Mouse (Mus musculus): ENCODE data around the gene Nr1d1.

Gene Nr1d1

DNA sequence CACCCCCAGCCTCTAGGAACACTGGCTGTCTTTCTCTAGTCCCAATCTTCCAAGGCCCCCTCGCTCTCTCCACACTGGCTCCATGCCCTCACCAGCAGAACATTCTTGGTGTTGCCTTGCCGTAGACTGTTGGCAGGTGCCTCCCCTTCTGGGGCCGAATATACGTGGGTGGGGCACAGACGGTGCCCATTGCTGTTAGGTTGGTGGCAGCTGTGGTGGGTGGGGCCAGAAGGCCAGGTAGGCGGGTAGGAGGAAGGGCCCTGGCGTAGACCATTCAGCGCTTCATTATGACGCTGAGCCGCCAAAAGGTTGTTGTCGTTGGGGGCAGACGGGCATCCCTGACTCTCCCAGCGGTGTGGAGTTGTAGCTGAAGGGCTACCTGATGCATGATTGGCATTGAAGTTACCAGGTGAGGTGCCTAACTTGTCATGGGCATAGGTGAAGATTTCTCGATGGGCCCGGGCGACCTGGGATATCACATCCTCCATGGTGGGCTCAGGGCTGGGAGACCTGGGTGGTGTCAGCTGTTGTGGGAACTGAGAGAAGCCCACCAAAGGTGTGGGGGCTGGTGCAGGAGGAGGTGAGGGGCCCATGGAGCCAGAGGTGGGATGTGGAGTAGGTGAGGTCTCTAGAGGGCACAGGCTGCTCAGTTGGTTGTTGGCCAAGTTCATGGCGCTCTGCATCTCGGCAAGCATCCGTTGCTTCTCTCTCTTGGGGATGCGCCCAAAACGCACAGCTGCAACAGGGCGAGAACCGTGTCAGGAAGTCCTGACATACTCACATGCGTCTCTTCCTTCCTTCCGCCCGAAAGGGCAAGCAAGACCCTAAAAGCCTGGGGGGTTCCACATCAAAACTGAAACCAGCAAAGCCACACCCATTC is 4.8 kb downstream of the Nr1d1 start:
- no peak for DNase-seq (ENCODE audit: inconsistent ontology term)

DNA sequence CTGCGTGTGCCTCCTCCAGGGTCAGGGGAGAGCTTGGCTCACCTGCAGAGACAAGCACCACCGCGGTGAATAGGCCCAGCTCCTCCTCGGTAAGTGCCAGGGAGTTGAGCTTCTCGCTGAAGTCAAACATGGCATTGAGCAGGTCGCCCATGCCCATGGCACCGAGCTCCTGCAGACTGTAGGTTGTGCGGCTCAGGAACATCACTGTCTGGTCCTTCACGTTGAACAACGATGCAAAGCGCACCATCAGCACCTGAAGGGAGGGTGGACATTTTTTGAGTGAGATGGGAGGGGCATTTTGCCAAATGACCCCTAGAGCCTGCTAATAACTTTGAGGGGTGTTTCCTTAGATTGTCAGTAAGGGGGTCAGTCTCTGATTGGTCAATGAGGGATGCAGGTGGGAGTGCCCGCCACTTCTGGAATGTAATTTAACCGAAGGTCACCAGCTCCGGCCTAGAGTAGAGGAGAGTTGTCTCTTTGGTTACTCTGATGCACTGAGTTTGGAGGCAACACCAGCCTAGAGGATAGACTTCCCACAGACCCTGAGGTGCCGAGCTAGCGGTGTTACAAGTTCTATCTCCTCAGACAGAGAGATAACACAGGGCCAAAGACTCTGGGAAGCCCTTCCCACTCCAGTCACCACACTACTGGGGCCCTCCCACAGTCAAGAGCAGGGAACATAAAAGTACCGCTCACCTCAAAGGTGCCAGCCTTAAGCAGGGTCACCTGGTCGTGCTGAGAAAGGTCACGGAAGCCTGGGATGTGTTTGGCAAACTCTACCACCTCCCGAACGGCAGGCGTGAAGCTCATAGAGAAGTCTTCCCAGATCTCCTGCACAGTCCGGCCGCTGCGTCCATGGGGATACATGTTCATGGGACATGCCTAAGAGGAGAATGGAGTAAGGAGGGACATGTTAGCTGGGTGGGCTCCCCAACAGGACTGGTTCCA is 5.9 kb downstream of the Nr1d1 start:
- no peak for DNase-seq (ENCODE audit: inconsistent ontology term)

DNA sequence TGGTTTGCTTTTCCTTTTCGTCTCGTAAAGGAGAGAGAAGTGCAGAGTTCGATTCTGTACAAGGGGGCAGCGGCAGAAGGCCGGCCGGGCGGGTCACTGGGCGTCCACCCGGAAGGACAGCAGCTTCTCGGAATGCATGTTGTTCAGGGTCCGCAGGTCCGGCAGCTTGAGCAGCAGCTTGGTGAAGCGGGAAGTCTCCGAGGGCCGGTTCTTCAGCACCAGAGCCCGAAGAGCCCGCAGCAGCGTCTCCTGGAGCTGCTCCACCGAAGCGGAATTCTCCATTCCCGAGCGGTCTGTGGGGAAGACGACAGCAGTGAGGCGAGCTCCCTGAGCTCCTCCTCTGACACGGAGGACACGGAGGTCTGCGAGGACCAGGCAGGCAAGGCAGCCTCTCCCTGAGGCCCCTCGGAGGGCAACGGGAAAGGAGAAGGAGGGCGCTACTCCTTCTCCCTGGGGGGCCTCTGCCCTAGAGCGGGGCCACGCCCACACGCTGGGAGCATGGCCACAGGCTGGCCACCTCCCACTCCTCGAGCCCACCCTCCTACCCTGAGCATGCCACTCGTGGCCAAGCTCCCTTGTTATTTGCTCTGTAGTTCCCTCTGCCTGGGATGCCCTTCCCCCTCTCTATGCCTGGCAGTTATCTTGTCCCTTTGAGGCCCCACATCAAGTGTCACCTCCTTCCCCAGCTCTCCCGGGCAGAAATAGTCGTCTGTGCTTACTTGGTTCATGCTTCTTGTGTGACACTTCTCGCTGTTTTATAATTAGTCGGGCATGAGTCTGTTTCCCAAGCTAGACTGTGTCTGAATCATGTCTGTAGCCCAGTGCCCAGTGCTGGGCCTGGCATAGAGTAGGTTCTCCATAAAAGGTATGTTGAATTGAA is 6.8 kb downstream of the Nr1d1 start:
- peak; percentile 54 for DNase-seq (ENCODE audit: inconsistent ontology term)

DNA sequence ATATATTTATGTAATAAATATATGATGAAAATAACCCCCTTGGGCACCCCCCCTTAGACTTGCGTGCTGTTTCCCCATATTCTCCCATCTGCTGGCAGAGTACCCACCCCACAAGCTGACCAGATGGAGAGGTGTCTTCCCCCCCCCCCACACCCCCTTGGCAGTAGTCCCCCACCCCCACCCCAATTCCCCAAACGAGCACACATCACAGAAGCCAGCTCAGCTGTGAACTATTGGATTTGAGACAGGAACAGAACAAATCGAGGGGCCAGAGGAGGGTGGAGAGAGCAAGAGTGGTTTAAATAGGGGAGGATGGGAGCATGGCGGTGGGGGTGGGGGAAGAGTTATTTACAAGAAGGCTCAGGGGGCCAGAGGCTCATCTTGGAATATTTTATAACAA is 7.4 kb downstream of the Nr1d1 start:
- DNase-seq (ENCODE audit: inconsistent ontology term) = no peak

DNA sequence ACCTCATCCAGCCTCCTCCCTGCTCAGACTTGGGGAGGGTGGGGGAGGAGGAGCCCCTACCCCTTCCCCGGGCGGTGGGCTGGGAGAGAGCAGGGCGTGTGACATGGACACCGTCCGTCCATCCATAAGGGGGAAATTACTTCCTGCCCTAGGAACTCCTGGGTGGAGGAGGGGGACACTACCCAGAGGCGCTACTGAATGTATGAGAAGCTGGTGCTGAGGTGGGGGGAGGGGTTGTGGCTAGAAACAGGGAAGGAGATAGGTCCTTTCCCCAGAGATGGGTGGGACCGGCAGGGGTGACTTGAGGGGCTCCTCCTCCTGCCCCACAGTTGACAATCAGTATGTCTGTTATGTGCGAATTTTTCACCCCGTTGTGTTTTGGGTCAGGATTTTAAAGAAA is 7.9 kb downstream of the Nr1d1 start:
- DNase-seq (ENCODE audit: inconsistent ontology term) = peak; percentile 84

DNA sequence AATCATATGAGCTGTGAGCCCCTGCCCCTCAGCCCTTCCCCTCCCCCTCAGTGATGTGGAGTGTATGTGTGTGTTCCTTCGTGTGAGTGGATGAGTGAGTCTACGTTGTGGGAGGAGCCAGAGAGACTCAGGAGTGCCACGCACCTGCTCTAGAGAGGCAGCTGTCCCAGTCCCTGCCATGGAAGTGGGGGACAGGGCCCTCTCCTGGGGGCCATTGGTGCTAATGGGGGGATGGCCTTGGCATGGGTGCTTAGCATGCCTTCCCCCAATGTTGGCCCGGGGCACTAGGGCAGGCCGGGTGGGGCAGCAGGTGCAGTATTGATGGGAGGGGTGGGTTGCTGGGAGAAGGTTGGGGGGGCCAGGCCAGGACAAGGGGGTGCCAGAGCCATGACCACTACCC is 8.3 kb downstream of the Nr1d1 start:
- no peak for DNase-seq (ENCODE audit: inconsistent ontology term)

DNA sequence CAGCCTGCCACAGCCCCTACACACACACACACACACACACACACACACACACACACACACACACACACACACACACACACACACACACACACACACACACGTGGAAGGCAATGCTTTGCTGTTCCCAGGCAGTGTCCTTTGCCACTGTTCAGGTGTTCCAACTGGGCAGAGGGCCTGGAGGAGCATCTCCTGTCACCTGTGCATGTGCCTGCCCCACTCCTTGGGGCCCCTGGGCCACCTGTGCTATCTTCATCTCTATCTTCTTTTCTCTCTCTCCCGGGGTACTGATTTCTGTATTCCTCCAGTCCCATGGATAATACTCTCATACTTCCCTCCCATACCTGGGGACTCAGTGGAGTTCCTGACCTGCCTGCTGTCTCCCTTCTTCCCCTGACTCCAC is 8.8 kb downstream of the Nr1d1 start:
- no peak for DNase-seq (ENCODE audit: inconsistent ontology term)

DNA sequence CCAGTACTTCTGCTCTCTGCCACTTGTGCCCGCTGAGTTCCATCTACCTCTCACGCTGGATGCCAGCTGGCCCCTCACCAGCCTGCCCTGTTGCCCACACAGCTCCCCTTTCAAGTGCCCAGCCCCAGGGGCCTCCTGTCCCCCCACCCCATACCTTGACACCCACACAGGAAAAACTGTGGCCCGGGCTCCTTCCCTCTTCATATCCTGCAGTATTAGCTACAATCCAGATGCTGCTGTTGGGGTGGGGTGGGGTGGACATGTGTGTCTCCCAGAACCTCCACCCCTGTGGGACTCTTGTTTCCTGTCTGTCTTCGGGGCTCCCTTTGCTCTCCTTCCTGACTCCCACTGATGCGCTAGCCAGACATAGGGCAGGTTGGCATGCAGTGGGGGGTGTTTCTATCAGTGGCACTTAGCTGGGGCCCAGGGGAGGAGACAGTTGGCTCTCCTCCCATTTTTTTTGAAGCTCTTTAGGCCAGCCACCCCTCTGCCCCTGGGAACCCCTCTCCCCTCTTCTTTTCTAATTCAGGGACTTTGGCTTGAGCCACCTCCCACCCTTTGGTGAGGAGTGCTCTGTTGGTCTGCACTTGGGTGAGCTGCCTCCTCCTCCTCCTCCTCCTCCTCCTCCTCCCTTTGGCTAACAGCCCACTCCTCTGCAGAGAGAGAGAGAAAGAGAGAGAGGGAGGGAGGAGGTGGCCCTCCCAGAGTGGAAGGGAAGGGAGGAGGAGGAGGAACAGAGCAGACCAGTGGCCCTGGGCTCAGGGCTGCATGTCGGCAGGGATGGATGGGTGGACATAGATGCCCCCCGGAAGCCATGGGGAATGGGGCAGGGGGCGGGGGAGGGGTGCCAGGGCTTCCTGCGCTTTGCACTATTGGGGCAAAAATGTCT is 9.5 kb downstream of the Nr1d1 start:
- DNase-seq (ENCODE audit: inconsistent ontology term) = no peak

DNA sequence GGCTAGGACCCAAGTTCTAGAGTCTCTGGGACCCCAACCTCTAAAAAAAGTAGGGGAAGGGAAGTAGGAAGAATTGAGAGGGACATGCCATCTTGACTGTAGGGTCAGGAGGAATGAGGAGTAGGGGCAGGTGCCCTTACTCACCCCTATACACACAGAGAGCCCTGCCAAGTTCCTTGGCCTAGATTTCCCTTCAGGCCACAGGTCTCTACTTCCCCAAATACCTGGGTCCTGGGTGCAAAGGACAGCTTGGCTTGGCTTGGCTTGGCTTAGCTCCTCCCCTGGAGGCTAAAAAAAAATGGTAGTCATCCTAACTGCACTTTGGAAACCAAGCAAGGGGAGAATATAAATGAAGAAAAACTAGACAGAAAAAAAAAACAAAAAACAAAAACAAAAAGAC is 10.4 kb downstream of the Nr1d1 start:
- DNase-seq (ENCODE audit: inconsistent ontology term) = no peak

DNA sequence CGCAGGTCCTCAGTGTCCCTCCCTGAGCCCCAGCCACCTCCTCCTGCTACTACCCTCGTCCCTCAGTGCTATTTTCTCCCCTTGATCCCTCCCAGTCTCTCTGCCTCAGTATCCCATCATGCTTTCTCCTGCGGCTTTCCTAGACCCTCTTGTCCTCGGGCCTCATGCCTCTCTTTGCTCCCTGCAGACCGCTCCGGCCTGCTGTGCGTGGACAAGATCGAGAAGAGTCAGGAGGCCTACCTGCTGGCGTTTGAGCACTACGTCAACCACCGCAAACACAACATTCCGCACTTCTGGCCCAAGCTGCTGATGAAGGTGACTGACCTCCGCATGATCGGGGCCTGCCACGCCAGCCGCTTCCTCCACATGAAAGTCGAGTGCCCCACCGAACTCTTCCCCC is 11.0 kb downstream of the Nr1d1 start:
- no peak for DNase-seq (ENCODE audit: inconsistent ontology term)

DNA sequence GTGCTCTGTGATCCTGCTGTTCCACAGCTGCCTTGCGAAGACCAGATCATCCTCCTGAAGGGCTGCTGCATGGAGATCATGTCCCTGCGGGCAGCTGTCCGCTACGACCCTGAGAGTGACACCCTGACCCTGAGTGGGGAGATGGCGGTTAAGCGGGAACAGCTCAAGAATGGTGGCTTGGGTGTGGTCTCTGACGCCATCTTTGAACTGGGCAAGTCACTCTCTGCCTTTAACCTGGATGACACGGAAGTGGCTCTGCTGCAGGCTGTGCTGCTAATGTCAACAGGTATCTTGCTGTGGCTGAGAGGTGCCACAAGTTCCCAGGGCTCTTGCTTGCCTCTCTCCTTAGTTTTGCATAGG is 11.7 kb downstream of the Nr1d1 start:
- no peak for DNase-seq (ENCODE audit: inconsistent ontology term)

DNA sequence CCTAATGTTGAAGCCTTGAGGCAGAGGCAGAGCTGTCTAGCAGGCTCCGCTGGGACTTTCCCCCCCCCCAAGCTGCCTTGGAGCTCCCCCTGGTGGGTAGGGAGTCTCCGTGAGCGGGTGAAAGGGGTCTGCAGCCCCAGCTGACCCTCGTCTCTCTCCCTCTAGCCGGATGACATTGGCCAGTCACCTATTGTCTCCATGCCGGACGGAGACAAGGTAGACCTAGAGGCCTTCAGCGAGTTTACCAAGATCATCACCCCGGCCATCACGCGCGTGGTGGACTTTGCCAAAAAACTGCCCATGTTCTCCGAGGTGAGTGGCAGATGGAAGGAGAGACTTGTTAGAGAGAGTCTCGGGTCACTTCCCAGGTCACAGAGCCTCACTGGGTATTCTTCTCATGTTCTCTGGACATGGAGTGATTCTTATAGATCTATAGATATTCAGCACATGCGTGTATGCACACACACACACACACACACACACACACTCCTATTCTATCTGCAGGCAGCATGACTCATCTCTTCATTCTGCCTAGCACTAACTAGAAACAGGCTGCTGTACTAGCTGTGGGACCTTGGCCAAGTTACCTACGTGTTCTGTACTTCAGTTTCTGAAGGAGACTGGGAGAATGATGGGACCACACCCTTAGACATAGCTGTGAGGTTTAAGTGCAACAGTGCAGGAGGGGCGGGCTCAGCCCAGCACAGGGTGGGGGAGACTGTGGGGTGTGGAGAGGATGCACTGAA is 12.2 kb downstream of the Nr1d1 start:
- no peak for DNase-seq (ENCODE audit: inconsistent ontology term)

DNA sequence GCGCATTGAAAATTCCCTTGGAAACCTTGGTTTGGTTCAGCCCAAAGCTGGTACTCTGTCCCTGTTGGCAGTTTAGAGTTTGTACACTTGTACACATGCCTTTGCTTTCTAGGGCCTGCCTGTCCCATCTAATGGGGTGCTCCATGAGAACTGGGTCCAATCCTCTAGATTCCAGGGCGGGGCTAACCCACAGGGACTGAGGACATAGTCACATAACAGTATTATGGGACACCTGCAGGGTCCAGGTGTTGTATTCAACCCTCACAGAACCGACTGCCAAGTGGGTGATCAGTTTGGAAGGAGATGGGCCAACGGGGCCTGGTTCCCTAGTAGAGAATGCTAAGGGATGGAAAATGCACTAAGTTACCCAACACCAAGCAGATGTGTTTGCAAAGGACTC is 13.2 kb downstream of the Nr1d1 start:
- DNase-seq (ENCODE audit: inconsistent ontology term) = no peak

DNA sequence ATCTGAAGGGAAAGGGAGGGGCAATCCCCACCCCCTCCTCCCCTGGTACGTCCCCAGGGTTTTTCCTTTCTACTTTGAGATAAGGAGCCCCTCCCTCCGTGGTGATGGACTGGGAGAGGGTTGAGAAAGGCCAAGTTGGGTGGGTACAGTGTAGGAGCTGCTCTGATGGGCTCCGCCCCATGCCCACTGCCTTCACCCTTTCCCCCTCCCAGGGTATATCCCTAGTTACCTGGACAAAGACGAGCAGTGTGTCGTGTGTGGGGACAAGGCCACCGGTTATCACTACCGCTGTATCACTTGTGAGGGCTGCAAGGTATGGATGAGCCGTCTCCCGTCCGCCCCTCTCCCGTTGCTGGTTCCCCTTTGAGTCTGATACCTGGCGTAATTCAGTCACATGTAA is 18.4 kb downstream of the Nr1d1 start:
- DNase-seq (ENCODE audit: inconsistent ontology term) = no peak

DNA sequence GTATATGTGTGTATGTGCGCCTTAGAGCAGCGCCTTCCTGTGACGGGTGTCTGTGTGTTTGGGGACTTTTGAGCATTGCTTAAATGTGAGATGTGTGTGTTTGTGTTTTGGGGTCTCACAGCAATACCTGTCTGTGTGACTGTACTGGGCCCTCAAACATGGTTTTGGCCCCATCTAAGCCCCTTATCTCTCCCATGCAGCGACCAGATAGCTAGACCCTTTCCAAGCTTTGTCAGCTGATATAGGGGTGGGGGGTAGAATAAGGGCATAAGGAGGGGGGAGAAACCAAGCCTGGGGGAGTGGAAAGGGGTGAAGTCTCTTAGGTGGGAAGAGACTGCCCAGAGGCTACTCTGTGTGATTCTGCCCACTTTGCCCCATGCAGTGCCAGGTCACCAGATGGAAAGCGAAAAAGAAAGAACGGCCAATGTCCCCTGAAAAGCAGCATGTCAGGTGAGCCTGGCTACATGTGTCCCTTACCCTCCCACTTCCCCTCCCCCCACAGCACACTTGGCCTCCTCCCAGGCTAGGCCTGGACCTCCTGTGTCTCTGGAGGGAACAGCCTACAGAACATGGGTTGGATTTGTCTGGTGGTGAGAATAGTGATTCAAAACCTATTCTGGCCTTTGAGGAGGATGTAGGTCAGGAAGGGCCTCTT is 19.3 kb downstream of the Nr1d1 start:
- no peak for DNase-seq (ENCODE audit: inconsistent ontology term)

DNA sequence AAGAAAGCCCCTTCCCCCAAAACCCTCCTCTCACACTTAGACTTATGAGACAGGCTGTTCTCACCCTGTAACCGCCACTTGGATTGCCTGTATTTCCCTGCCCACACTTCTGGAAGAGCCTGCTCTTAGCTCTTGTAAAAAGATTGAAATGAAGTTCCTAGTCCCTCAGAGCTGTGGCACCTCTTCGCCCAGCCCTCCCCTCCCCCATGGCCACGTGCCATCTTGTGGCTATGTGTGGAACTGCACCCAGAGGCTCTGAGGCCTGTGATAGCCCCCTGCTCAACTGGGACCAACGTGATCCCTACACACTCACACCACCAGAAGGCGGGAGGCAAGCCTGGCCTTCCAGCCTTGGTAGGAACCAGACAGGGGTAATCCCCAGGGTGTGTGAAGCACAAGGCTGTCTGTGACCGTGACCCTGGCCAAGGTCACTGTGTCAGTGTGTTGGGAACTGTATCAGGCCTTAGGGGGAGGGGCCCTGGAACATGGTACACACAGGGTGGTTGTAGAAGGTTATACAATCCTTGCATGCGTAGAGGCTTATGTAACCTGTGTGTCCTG is 20.4 kb downstream of the Nr1d1 start:
- DNase-seq (ENCODE audit: inconsistent ontology term) = peak; percentile 87

DNA sequence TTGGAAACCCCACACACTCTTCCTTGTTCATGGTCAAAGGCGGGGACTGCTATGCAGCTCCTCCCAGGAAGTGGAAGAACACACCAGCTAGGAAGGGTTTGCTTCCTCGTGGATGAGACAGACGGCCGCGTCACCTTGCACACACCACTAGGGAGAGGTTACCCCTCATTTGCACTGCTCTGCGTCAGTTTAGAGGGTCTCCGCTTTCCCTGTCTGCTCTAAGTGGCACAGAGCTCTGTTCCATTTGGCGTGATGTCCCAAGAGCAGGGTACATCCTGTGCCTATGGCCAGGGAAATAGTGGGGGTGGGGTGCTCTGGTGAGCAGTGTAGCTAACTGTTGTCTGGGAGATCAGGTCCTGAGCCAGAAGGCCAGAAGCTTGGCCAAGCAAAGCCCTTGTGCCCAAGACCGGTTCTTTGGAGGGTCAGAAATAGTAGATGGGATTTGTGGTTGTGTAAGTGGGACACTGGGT is 20.9 kb downstream of the Nr1d1 start:
- DNase-seq (ENCODE audit: inconsistent ontology term) = no peak

DNA sequence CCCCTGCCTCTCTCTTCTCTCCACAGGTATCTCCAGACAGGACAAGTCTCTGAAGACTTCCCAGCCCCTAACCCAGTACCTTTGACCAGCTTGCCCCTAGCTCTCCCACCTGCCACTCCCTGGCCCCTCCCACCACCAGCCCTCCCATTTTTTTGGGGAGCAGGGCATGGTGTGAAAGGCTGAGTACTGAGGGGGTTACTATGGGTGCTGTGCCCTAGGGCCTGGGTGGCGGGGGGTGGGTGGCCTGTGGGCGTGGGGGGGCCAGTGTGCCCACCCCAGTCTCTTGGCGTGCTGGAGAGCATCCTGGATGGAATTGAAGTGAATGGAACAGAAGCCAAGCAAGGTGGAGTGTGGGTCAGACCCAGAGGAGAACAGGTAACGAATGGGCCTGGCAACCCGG is 21.9 kb downstream of the Nr1d1 start:
- no peak for DNase-seq (ENCODE audit: inconsistent ontology term)

DNA sequence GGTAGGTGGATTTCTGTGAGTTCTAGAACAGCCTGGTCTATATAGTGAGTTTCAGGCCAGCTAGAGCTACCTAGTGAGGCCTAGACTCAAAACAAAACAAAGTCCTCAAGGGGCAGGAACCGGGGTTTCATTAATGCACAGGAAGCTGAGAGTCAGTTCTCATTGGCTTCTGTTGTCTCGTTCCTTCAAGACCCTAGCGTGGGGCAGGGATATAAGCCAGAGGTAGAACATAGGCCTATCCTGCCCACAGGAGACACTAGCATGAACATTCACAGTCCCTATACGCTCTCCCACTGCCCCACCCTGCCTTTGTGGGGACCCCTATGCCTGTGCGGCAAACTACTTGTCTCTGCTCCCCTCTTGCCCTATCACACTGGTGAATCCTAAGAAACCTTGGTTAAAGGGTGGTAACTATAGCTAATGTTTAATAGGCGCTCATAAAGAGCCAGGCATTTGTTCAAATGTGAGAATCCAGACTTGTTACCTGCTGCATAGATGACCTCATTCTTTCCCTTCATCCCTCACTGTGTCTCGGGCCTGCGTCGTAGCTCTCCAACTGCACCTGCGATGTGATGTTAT is 22.5 kb downstream of the Nr1d1 start:
- DNase-seq (ENCODE audit: inconsistent ontology term) = no peak

Data from Muller cell, postnatal 12 days (primary cell).